16 mouse cellular contexts compared by ENCODE assay signal in genomic region chr14:79289909-79290308, GRCm38 (mm10). TPM values are rescaled to one million over a fixed set of nuclear protein-coding genes. Genes with fewer than 3 reads are reported as not detected.
DNase-seq lines count a peak whose midpoint lies in the region; ATAC-seq lines count a peak whose summit lies in the region.
"Had no signal": no experiment of that assay in that cellular context is flagged by ENCODE, and none has a peak within 500 bp of the region (broad histone marks: within the 10 kb centered on the region; RNA-seq: fewer than 3 reads in every experiment).

No protein-coding gene starts in this region.

- 0 out of 2 replicates have a peak overlapping the region, but pooled peaks have one; percentile 36 for H3K27ac ChIP-seq in hindbrain, embryonic 10.5 days
- no peak overlapping the region for H3K27ac ChIP-seq in hindbrain, embryonic 14.5 days
- H3K27ac ChIP-seq: limb, embryonic 15.5 days had no signal

- peaks cover 11% of the 10 kb centered on the region; the same call in 1 of the 2 replicates for H3K27me3 ChIP-seq in hindbrain, embryonic 10.5 days (ENCODE audit: insufficient read depth, poor library complexity, severe bottlenecking)
- H3K27me3 ChIP-seq in hindbrain, embryonic 14.5 days (ENCODE audit: control insufficient read depth, insufficient read depth, low read length), result no peaks in the 10 kb centered on the region
- H3K27me3 ChIP-seq: limb, embryonic 15.5 days had no signal

- H3K4me2 ChIP-seq in hindbrain, embryonic 14.5 days (replicated peaks), result no peak overlapping the region
- H3K4me2 ChIP-seq: limb, embryonic 15.5 days had no signal

- DNase-seq in adrenal gland, adult 2 months, result peak; percentile 34
- DNase-seq in adrenal gland, postnatal 4 days (ENCODE audit: low spot score in 2 of 2), result no peak
- DNase-seq in hindbrain, embryonic 10.5 days (ENCODE audit: low spot score), result no peak
- no peak for DNase-seq in hindbrain, embryonic 14.5 days (ENCODE audit: low spot score)
- DNase-seq in NIH3T3 (ENCODE audit: low read depth) (peak; percentile 9), liver (peak; percentile 36)
- DNase-seq in frontal cortex, postnatal 14 days (ENCODE audit: low spot score in 2 of 2), result no peak
- DNase-seq in cerebellum, adult 9-11 months, result no peak
- DNase-seq: cerebellum, adult 18-20 months; kidney, adult 2 months; spleen, adult 18-20 months; thymus, postnatal 25 days had no signal

- no peak overlapping the region for H3K9ac ChIP-seq in hindbrain, embryonic 14.5 days
- H3K9ac ChIP-seq: limb, embryonic 15.5 days had no signal

- peaks cover 41% of the 10 kb centered on the region for H3K4me1 ChIP-seq in hindbrain, embryonic 10.5 days (replicated peaks)
- peaks cover 5% of the 10 kb centered on the region for H3K4me1 ChIP-seq in hindbrain, embryonic 14.5 days (replicated peaks; ENCODE audit: control insufficient read depth, insufficient read depth, low read length)

- no peak overlapping the region for H3K4me3 ChIP-seq in hindbrain, embryonic 10.5 days
- H3K4me3 ChIP-seq in hindbrain, embryonic 14.5 days (replicated peaks; ENCODE audit: low read length), result no peak overlapping the region
- H3K4me3 ChIP-seq: limb, embryonic 15.5 days had no signal

- H3K36me3 ChIP-seq in hindbrain, embryonic 10.5 days, result no peaks in the 10 kb centered on the region
- H3K36me3 ChIP-seq in hindbrain, embryonic 14.5 days (replicated peaks; ENCODE audit: control insufficient read depth, insufficient read depth), result no peaks in the 10 kb centered on the region
- H3K36me3 ChIP-seq: G1E; limb, embryonic 15.5 days had no signal

- H3K9me3 ChIP-seq in hindbrain, embryonic 10.5 days, result no peaks in the 10 kb centered on the region
- no peaks in the 10 kb centered on the region for H3K9me3 ChIP-seq in hindbrain, embryonic 14.5 days (ENCODE audit: control insufficient read depth, low read length)
- H3K9me3 ChIP-seq: G1E; limb, embryonic 15.5 days had no signal

- WGBS in hindbrain, embryonic 10.5 days, result 55% methylated on average over 9 of the region's 9 CpGs
- WGBS in hindbrain, embryonic 14.5 days, result 63% methylated on average over 9 of the region's 9 CpGs

- ATAC-seq in hindbrain, embryonic 14.5 days (ENCODE audit: low FRiP score), result no peak

RNA-seq across cellular contexts. Expression of gene Rgcc, which starts 11.5 kb away (rescaled TPM):
- 100 to 1,000 TPM; 131 to 254 TPM for total RNA-seq in adrenal gland, adult 2 months (2021)
- polyA plus RNA-seq in adrenal gland, adult 2 months (2012; rRNA removed), result 1,050 and 1,217 TPM in 2 replicates
- 10 to 100 TPM; 72.3 to 97.8 TPM for total RNA-seq in adrenal gland, postnatal 4 days (2021)
- polyA plus RNA-seq in hindbrain, embryonic 10.5 days (2016; fragmentation: Nextera tagmentation; extraction: Ambion mirVana), result 26.2 and 52.1 TPM in 2 replicates
- polyA plus RNA-seq in hindbrain, embryonic 14.5 days (2014; fragmentation: Nextera tagmentation; extraction: Ambion mirVana), result 36.4 and 40.4 TPM in 2 replicates
- total RNA-seq: G1E had no signal
- polyA plus RNA-seq: G1E had no signal

RNA-seq across cellular contexts. Expression of gene Zfp957, which starts 42.7 kb away (rescaled TPM):
- not detected for total RNA-seq in adrenal gland, adult 2 months (2021)
- not detected in 2 replicates for polyA plus RNA-seq in adrenal gland, adult 2 months (2012; rRNA removed)
- total RNA-seq in adrenal gland, postnatal 4 days (2021), result not detected
- not detected in 2 replicates for polyA plus RNA-seq in hindbrain, embryonic 10.5 days (2016; fragmentation: Nextera tagmentation; extraction: Ambion mirVana)
- polyA plus RNA-seq in hindbrain, embryonic 14.5 days (2014; fragmentation: Nextera tagmentation; extraction: Ambion mirVana), result 0.08 TPM in 1 of 2 replicates, not detected in the other
- total RNA-seq: G1E; layer of hippocampus, adult 8-10 months had no signal
- polyA plus RNA-seq: G1E; gonadal fat pad, adult 2 months; kidney, adult 2 months; limb, embryonic 15.5 days had no signal

Comparison
In these comparisons a context has a peak if more than half of its experiments do, and no peak if none do; other contexts are left out.
1. DNase-seq: peak in adrenal gland, adult 2 months (single experiment), NIH3T3 (single experiment) and liver (single experiment); none in adrenal gland, postnatal 4 days (0 of 2), hindbrain, embryonic 10.5 days (single experiment), hindbrain, embryonic 14.5 days (single experiment), frontal cortex, postnatal 14 days (0 of 2) and cerebellum, adult 9-11 months (single experiment).
2. RNA of gene Rgcc, which starts 11.5 kb away (polyA plus RNA-seq): 1,050 to 1,217 TPM in adrenal gland, adult 2 months; 36.4 to 40.4 TPM in hindbrain, embryonic 14.5 days and 26.2 to 52.1 TPM in hindbrain, embryonic 10.5 days; every median in the first group is over 10 times any median in the second.